Mouse (Mus musculus) CH12.LX (cell line): ENCODE results near the gene Lamtor2. TPM values are rescaled to one million over a fixed set of nuclear protein-coding genes. Genes with fewer than 3 reads are reported as not detected.

Source experiments
- DNase-seq: peaks from one replicate; pipeline ENCODE4 v3.0.0-alpha.2; 2013; ENCODE audit errors: extremely low read depth
- H3K27ac ChIP-seq: 2 replicates; pipeline ENCODE4 v1.5.1; 2012; ENCODE audit warnings: low read depth, mild to moderate bottlenecking, control low read depth, moderate library complexity; ENCODE audit not compliant: insufficient read depth
- H3K27me3 ChIP-seq: replicated peaks from 2 replicates; pipeline ENCODE3; 2012; ENCODE audit warnings: inconsistent platforms
- H3K36me3 ChIP-seq, 2 experiments: replicated peaks in 1 of 2; 2 replicates each; pipeline versions ENCODE3 to v1.6.1; 2012; ENCODE audit warnings: inconsistent platforms in 1 of 2, low read length in 1 of 2, mild to moderate bottlenecking in 1 of 2, mixed read lengths in 1 of 2, moderate library complexity in 1 of 2; ENCODE audit not compliant: control insufficient read depth in 1 of 2, insufficient read depth in 1 of 2
- H3K4me1 ChIP-seq, 2 experiments: 2 replicates each; pipeline ENCODE4 v1.6.1; 2012; ENCODE audit warnings: inconsistent platforms in 1 of 2, moderate library complexity in 1 of 2; ENCODE audit not compliant: insufficient read depth in 2 of 2, control insufficient read depth in 1 of 2
- H3K4me2 ChIP-seq: 2 replicates; pipeline ENCODE4 v1.6.1; 2012; ENCODE audit warnings: low read depth, mild to moderate bottlenecking, control low read depth; ENCODE audit not compliant: poor library complexity, insufficient read depth, severe bottlenecking
- H3K4me3 ChIP-seq, 3 experiments: fragments of 150-350 bp in 1 of 3; sonication (generic) in 1 of 3; replicated peaks in 1 of 3; 2 replicates each; pipeline versions ENCODE3 to v1.5.1; 2011 to 2012; ENCODE audit warnings: low read depth in 2 of 3, low read length in 2 of 3, mild to moderate bottlenecking in 2 of 3, moderate library complexity in 2 of 3, control low read depth in 1 of 3, improper control_type of control experiment in 1 of 3, inconsistent platforms in 1 of 3, mixed read lengths in 1 of 3; ENCODE audit not compliant: poor library complexity in 1 of 3
- H3K79me2 ChIP-seq: replicated peaks from 2 replicates; pipeline ENCODE4 v1.6.1; 2012; ENCODE audit warnings: mild to moderate bottlenecking, moderate library complexity; ENCODE audit not compliant: control insufficient read depth, poor library complexity, insufficient read depth, severe bottlenecking; ENCODE audit errors: extremely low read depth
- H3K9ac ChIP-seq: 2 replicates; pipeline ENCODE4 v1.6.1; 2012; ENCODE audit warnings: low read depth, mild to moderate bottlenecking, control low read depth, moderate library complexity; ENCODE audit not compliant: insufficient read depth
- H3K9me3 ChIP-seq: replicated peaks from 2 replicates; pipeline ENCODE3; 2012; ENCODE audit warnings: low read length, inconsistent platforms, mixed read lengths
- CHD1 ChIP-seq: IDR thresholded peaks from 2 replicates; pipeline ENCODE4 v1.6.1; 2012; ENCODE audit warnings: low read depth, low read length, improper control_type of control experiment, inconsistent platforms
- E2F4 ChIP-seq: IDR thresholded peaks from 2 replicates; pipeline ENCODE4 v1.6.1; 2011; ENCODE audit warnings: low read depth, low read length, improper control_type of control experiment; ENCODE audit not compliant: insufficient replicate concordance
- ELF1 ChIP-seq: IDR thresholded peaks from 2 replicates; pipeline ENCODE4 v1.6.1; 2014; ENCODE audit warnings: low read depth, mild to moderate bottlenecking, inconsistent platforms, low read length, improper control_type of control experiment
- EP300 ChIP-seq: IDR thresholded peaks from 2 replicates; pipeline ENCODE4 v1.6.1; 2011; ENCODE audit warnings: low read length, improper control_type of control experiment
- ETS1 ChIP-seq: conservative IDR thresholded peaks from 2 replicates; pipeline ENCODE4 v1.6.1; 2012; ENCODE audit warnings: low read depth, mild to moderate bottlenecking, inconsistent platforms, low read length, improper control_type of control experiment, moderate library complexity
- GABPA ChIP-seq: IDR thresholded peaks from 2 replicates; pipeline ENCODE4 v1.6.1; 2012; ENCODE audit warnings: low read depth, low read length, improper control_type of control experiment, inconsistent platforms; ENCODE audit not compliant: insufficient replicate concordance
- IRF4 ChIP-seq: IDR thresholded peaks from 2 replicates; pipeline ENCODE4 v1.6.1; 2014; ENCODE audit warnings: low read depth, mild to moderate bottlenecking, inconsistent platforms, low read length, improper control_type of control experiment
- JUND ChIP-seq: conservative IDR thresholded peaks from 2 replicates; pipeline ENCODE4 v1.6.1; 2011; ENCODE audit warnings: low read depth, low read length, improper control_type of control experiment
- MAFK ChIP-seq: IDR thresholded peaks from 2 replicates; pipeline ENCODE4 v1.6.1; 2011; ENCODE audit warnings: low read length, improper control_type of control experiment; ENCODE audit not compliant: insufficient replicate concordance
- MEF2A ChIP-seq: IDR thresholded peaks from 2 replicates; pipeline ENCODE4 v1.6.1; 2014; ENCODE audit warnings: low read depth, mild to moderate bottlenecking, inconsistent platforms, low read length, improper control_type of control experiment, borderline replicate concordance
- MXI1 ChIP-seq: IDR thresholded peaks from 2 replicates; pipeline ENCODE4 v1.6.1; 2011; ENCODE audit warnings: mild to moderate bottlenecking, low read depth, low read length, improper control_type of control experiment
- MYC ChIP-seq: IDR thresholded peaks from 2 replicates; pipeline ENCODE4 v1.6.1; 2011; ENCODE audit warnings: low read depth, mild to moderate bottlenecking, improper control_type of control experiment, low read length
- NELFE ChIP-seq: IDR thresholded peaks from 2 replicates; pipeline ENCODE4 v1.6.1; 2011; ENCODE audit warnings: low read depth, low read length, improper control_type of control experiment
- NRF1 ChIP-seq: IDR thresholded peaks from 2 replicates; pipeline ENCODE4 v1.6.1; 2014; ENCODE audit warnings: low read depth, mild to moderate bottlenecking, inconsistent platforms, low read length, improper control_type of control experiment, moderate library complexity
- POLR2AphosphoS2 ChIP-seq: IDR thresholded peaks from 2 replicates; pipeline ENCODE4 v1.6.1; 2011; ENCODE audit warnings: low read depth, low read length, improper control_type of control experiment
- RAD21 ChIP-seq: IDR thresholded peaks from 2 replicates; pipeline ENCODE4 v1.6.1; 2011; ENCODE audit warnings: low read depth, mild to moderate bottlenecking, low read length, improper control_type of control experiment, moderate library complexity
- SMC3 ChIP-seq: IDR thresholded peaks from 2 replicates; pipeline ENCODE4 v1.6.1; 2011; ENCODE audit warnings: low read depth, low read length, improper control_type of control experiment
- UBTF ChIP-seq: IDR thresholded peaks from 2 replicates; pipeline ENCODE4 v1.6.1; 2012; ENCODE audit warnings: low read depth, mild to moderate bottlenecking, inconsistent platforms, low read length, improper control_type of control experiment, moderate library complexity
- ZC3H11A ChIP-seq: IDR thresholded peaks from 2 replicates; pipeline ENCODE4 v1.6.1; 2012; ENCODE audit warnings: low read depth, mild to moderate bottlenecking, inconsistent platforms, low read length, improper control_type of control experiment
- ZKSCAN1 ChIP-seq: IDR thresholded peaks from 2 replicates; pipeline ENCODE4 v1.6.1; 2012; ENCODE audit warnings: low read depth, inconsistent platforms, low read length, improper control_type of control experiment, borderline replicate concordance
- ZMIZ1 ChIP-seq: IDR thresholded peaks from 2 replicates; pipeline ENCODE4 v1.6.1; 2012; ENCODE audit warnings: low read depth, mild to moderate bottlenecking, inconsistent platforms, low read length, improper control_type of control experiment
- ZNF384 ChIP-seq: IDR thresholded peaks from 2 replicates; pipeline ENCODE4 v1.6.1; 2012; ENCODE audit warnings: low read depth, low read length, improper control_type of control experiment, inconsistent platforms
- dilution Hi-C: fragments of 300-500 bp; cut with MboI; formaldehyde crosslinking; loops from 2 replicates; pipeline ENCODE4 v1.14.3; 2020; ENCODE audit warnings: low sequenced_read_pairs; ENCODE audit not compliant: extremely low pct_unique_long_range_greater_than_20kb, extremely low pct_ligation_motif_present
- in situ Hi-C: fragments of 300-500 bp; cut with MboI; formaldehyde crosslinking; loops from 3 replicates; pipeline ENCODE4 v1.14.3; 2019; ENCODE audit warnings: low sequenced_read_pairs, low pct_ligation_motif_present, low pct_unique_long_range_greater_than_20kb, mixed read lengths
- polyA plus RNA-seq: library from polyadenylated mRNA; unstranded; fragments of >175 nt; gene quantifications from 2 replicates; pipeline ENCODE4 v1.2.1, GENCODE M21; 2012; ENCODE audit warnings: low read depth; ENCODE audit not compliant: insufficient read length
- total RNA-seq, 2 experiments: library from RNA; depleted of rRNA; stranded (reverse); fragments of 300-350 nt in 1 of 2; fragments of >200 nt in 1 of 2; gene quantifications; 2 replicates each; pipeline ENCODE4 v1.2.3; 2012 to 2014

Lamtor2 gene
- total and polyA plus RNA-seq, 3 experiments: 44.0 to 96.6 (median 56.0) TPM

DNA sequence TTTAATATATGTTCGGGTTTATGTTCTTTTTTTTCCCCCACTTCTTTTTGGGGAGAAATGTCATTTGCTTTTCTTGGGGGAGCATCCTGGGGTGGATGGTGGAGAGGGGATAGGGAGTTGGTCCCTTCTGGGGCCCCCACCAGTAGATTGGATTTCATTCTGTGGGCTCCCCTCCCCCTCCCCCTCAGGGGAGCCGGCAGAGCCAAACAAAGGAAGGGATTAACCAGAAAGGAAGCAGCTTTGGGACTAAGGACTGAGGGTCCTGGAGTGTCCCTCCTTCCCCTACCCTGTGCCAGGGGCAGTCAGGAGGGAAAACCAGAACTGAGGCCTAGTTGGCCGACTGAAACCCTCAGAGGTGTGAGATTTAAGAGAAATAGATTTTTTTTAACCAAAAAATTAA, 13.5 kb downstream of the Lamtor2 start:
- Histone ChIP-seq H3K36me3 (peaks cover 13 to 32% of the 10 kb centered on the region in 2 experiments), H3K27me3 (no peaks in the 10 kb centered on the region), H3K27ac (no peak overlapping the region), H3K4me2 (no peak overlapping the region), H3K79me2 (no peaks in the 10 kb centered on the region), H3K4me3 (no peak overlapping the region), H3K4me1 (peaks cover 3 to 20% of the 10 kb centered on the region in 2 experiments; a peak in 3 of 4 replicates), H3K9ac (no peak overlapping the region), H3K9me3 (no peaks in the 10 kb centered on the region)
- in situ Hi-C loops: no loop called here
- DNase-seq: no peak
- dilution Hi-C loops: no loop called here
- no peak for TF ChIP-seq MAFK
- no peak for TF ChIP-seq ETS1
- TF ChIP-seq GABPA: no peak
- no peak for TF ChIP-seq ZC3H11A
- TF ChIP-seq ZMIZ1: no peak
- TF ChIP-seq UBTF: no peak
- no peak for TF ChIP-seq POLR2AphosphoS2
- no peak for TF ChIP-seq EP300
- no peak for TF ChIP-seq MEF2A
- no peak for TF ChIP-seq RAD21
- TF ChIP-seq MYC: no peak

DNA sequence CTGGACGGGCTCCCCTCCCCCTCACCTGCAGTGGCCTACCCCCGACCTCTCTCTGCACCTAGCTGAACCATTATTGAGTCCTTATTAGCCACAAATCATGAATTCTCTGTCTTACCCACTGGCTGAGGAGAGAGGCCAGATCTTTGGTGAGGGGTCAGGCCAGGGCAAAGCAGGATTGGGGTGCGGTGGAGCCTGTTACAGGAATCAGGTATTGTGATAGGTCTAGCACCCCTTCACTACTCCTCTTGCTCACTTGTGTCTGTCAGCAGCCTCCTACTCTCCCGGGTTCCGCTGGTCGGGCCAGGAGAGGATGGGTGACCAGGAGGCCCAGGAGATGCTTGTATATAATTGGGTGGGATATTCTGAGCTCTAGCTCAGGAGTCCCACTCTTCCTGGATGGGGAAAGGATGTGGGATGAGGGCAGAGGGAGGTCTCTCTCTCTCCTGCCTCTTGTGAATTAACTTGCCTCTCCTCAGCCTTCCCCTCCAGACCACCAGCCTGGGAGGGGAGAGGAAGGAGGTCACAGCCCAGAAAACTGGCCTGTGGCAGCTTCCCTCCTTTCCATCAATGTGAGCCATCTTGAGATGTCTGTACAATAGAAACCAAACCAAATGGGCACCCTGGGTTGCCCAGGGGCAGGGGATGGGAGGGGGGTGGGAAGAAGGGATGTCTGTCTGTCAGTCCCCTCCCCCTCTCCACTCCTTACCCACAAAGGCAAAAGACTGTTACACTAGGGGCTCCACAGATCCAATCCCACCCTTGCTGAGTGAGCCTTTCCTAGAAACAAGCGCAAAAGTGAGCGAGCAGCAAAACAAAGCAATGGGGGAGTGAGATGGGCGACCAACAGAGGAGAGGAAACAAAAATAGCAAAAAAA, 14.4 kb downstream of the Lamtor2 start:
- no peaks in the 10 kb centered on the region for H3K9me3 ChIP-seq
- no peak for DNase-seq
- H3K27ac ChIP-seq: no peak overlapping the region
- H3K4me3 ChIP-seq: no peak overlapping the region
- no peak overlapping the region for H3K9ac ChIP-seq
- in situ Hi-C loops: no loop called here
- H3K4me1 ChIP-seq: peaks cover 3 to 20% of the 10 kb centered on the region in 2 experiments
- dilution Hi-C loops: no loop called here
- no peak overlapping the region for H3K4me2 ChIP-seq
- peaks cover 13 to 32% of the 10 kb centered on the region in 2 experiments for H3K36me3 ChIP-seq
- no peaks in the 10 kb centered on the region for H3K79me2 ChIP-seq
- H3K27me3 ChIP-seq: no peaks in the 10 kb centered on the region
- TF ChIP-seq ELF1 (no peak), ZKSCAN1 (no peak), MYC (no peak), CHD1 (no peak), ZNF384 (no peak), JUND (no peak), SMC3 (no peak), UBTF (no peak), E2F4 (no peak), RAD21 (no peak), NRF1 (no peak), MXI1 (no peak), IRF4 (no peak), NELFE (no peak), ETS1 (no peak), GABPA (no peak)
- TF ChIP-seq, all 38 proteins: peak for 0
